Mouse (Mus musculus): ENCODE data around the gene Hoxb3. TPM values are rescaled to one million over a fixed set of nuclear protein-coding genes. Genes with fewer than 3 reads are reported as not detected.

Hoxb3 gene
- polyA plus RNA-seq, 1 experiment from 2014 or later: 53.8 TPM

- no peaks in the 10 kb centered on the region for H3K27me3 ChIP-seq
- DNase-seq (ENCODE audit: low read depth, low spot score) (no peak), ATAC-seq (no peak)
- ChIA-PET CTCF (no interaction called here), POLR2A (no interaction called here)
- in situ Hi-C loops (cut with MboI; ENCODE audit: low pct_unique_long_range_greater_than_20kb): no loop called here
- no peak for TF ChIP-seq CTCF (IDR thresholded peaks at IDR 0.05)
Observed at GRCm38 (mm10) chr11:96368686-96369085, 45.6 kb downstream of the Hoxb3 start.

- ChIA-PET POLR2A (no interaction called here), CTCF (no interaction called here)
- no peak for ATAC-seq
- no peak for TF ChIP-seq CTCF (IDR thresholded peaks at IDR 0.05)
- no peak for DNase-seq (ENCODE audit: low read depth, low spot score)
- no peaks in the 10 kb centered on the region for H3K27me3 ChIP-seq
- in situ Hi-C loops (cut with MboI; ENCODE audit: low pct_unique_long_range_greater_than_20kb): no loop called here
Observed at GRCm38 (mm10) chr11:96369140-96369539, 46.0 kb downstream of the Hoxb3 start.

- in situ Hi-C loops (cut with MboI; ENCODE audit: low pct_unique_long_range_greater_than_20kb): no loop called here
- H3K27me3 ChIP-seq: no peaks in the 10 kb centered on the region
- CTCF ChIA-PET: interaction anchor here (1.4 kb wide), 1 partner anchor 10 kb away, joined by 3 read pairs; no protein-coding TSS in a partner anchor
- TF ChIP-seq CTCF (IDR thresholded peaks at IDR 0.05): no peak
- DNase-seq (ENCODE audit: low read depth, low spot score): no peak
- no peak for ATAC-seq
- POLR2A ChIA-PET: interaction anchor here (1.0 kb wide), 1 partner anchor 11 kb away, joined by 3 read pairs; no protein-coding TSS in a partner anchor
Observed at GRCm38 (mm10) chr11:96371726-96372125, 48.6 kb downstream of the Hoxb3 start.

DNA sequence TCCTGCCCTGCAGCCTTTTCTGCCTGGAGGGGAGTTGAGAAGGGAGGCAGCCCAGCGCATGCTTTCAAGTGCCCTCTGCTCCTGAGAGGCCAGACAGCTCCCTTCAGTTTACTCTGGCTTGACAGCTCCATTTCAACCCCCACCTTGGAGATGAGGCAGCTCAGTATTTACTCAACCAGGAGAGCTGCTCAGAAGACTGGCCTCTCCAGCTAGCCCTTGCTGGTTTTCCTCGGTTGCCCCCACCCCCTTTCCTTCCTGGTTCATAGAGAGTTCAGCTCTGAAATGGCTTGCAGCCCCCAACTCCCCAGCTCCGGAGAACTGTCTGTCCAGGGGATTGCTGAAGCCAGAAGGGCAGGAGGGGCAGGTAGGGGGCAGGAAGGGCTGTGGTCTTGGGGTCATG is 49.4 kb downstream of the Hoxb3 start:
- no peak for ATAC-seq
- no peak for DNase-seq (ENCODE audit: low read depth, low spot score)
- no peak for TF ChIP-seq CTCF (IDR thresholded peaks at IDR 0.05)
- CTCF ChIA-PET: interaction anchor here (1.2 to 1.4 kb wide), 2 partner anchors 10 to 693 kb away, joined by 3 read pairs; no protein-coding TSS in a partner anchor
- POLR2A ChIA-PET: interaction anchor here (0.6 to 1.0 kb wide), 2 partner anchors 10 to 18 kb away, joined by 3 to 4 read pairs; no protein-coding TSS in a partner anchor
- in situ Hi-C loops (cut with MboI; ENCODE audit: low pct_unique_long_range_greater_than_20kb): no loop called here
- H3K27me3 ChIP-seq: no peaks in the 10 kb centered on the region

- TF ChIP-seq CTCF (IDR thresholded peaks at IDR 0.05): no peak
- CTCF ChIA-PET: no interaction called here
- ATAC-seq (no peak), DNase-seq (ENCODE audit: low read depth, low spot score) (no peak)
- no peaks in the 10 kb centered on the region for H3K27me3 ChIP-seq
- in situ Hi-C loops (cut with MboI; ENCODE audit: low pct_unique_long_range_greater_than_20kb): no loop called here
- POLR2A ChIA-PET: no interaction called here
Observed at GRCm38 (mm10) chr11:96374810-96375209, 51.7 kb downstream of the Hoxb3 start.

- in situ Hi-C loops (cut with MboI; ENCODE audit: low pct_unique_long_range_greater_than_20kb): no loop called here
- DNase-seq (ENCODE audit: low read depth, low spot score) (no peak), ATAC-seq (no peak)
- ChIA-PET POLR2A (interaction anchor here (1.5 to 1.7 kb wide), 2 partner anchors 11 to 21 kb away, joined by 3 to 5 read pairs; no protein-coding TSS in a partner anchor), CTCF (no interaction called here)
- no peaks in the 10 kb centered on the region for H3K27me3 ChIP-seq
- TF ChIP-seq CTCF (IDR thresholded peaks at IDR 0.05): no peak
Observed at GRCm38 (mm10) chr11:96383381-96383780, 60.3 kb downstream of the Hoxb3 start.

DNA sequence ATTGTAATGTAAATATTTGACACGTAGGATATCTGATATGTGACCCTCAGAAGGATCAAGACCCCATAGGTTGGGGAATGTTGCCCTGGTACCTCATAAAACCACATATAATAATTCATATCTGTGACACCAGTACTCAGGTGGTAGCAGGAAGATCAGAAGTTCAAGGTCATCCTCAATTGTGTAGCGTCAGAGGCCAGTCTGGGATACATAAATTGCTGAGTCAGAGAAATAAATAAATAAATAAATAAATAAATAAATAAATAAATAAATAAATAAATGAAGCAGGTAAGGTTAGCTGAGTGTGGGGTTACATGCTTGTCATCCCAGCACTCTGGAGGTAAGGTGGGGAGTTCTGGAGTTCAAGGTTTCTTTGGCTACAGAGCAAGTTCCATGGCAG is 64.5 kb downstream of the Hoxb3 start:
- no peak for TF ChIP-seq CTCF (IDR thresholded peaks at IDR 0.05)
- no peaks in the 10 kb centered on the region for H3K27me3 ChIP-seq
- POLR2A ChIA-PET: no interaction called here
- DNase-seq (ENCODE audit: low read depth, low spot score): no peak
- CTCF ChIA-PET: no interaction called here
- ATAC-seq: no peak
- in situ Hi-C loops (cut with MboI; ENCODE audit: low pct_unique_long_range_greater_than_20kb): no loop called here

DNA sequence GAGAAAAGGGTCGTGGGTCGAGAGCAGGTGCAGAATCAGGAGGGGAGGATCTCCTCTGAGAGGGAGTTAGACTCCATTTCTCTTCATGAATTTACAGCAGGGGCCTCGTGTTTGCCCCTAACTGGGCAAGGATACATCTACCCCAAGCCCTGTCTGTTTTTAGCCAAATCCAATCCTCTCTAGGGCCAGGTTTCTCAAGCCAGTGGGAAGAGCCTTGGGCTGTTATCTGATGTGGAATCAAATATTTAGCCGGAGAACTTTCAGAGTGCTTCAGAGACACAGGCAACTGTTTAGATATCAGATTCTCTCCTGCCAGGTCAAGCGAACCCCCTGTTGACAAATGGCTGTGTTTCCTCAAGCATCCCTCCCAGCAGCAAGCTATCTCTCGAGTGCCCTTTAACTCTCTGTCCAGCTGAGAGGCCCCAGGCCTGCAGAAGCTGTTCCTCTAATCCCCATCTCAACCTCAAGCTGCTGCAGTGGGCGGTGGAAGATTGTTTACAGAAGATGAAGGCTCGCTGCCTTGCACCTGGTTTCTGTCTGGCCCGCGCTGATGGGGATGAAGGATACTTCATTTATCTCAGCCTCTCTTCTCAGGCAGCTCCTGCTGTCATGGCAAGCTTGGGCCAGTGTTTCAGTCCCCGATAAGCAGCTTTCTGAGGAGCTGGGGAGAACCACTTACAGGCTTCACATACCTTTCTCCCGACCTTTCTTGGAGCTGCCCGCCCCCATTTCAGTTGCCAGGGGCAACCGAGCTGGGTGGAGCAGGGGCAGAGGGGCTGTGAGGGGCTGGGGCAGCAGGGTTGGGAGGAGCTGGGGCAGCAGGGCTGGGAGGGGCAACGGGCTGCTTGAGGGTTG is 73.9 kb downstream of the Hoxb3 start:
- in situ Hi-C loops (cut with MboI; ENCODE audit: low pct_unique_long_range_greater_than_20kb): no loop called here
- no peak for DNase-seq (ENCODE audit: low read depth, low spot score)
- ATAC-seq: no peak
- CTCF ChIA-PET: interaction anchor here (0.7 to 1.8 kb wide), 4 partner anchors 10 to 224 kb away, joined by 3 to 4 read pairs (median 4); no protein-coding TSS in a partner anchor
- no peaks in the 10 kb centered on the region for H3K27me3 ChIP-seq
- POLR2A ChIA-PET: no interaction called here
- TF ChIP-seq CTCF (IDR thresholded peaks at IDR 0.05): no peak

Other genes with a start within 250 kb of the Hoxb3 start
- 605 TPM for gene Atp5g1, start 247.7 kb upstream of the Hoxb3 start, polyA plus RNA-seq (2021)
- gene Calcoco2, start 211.4 kb upstream of the Hoxb3 start, polyA plus RNA-seq (2021): not detected
- gene Ttll6, start 189.5 kb upstream of the Hoxb3 start, polyA plus RNA-seq (2021): 0.13 TPM
- gene Hoxb13, start 129.0 kb upstream of the Hoxb3 start, polyA plus RNA-seq (2021): 1.4 TPM
- 111 TPM for gene Hoxb9, start 51.9 kb upstream of the Hoxb3 start, polyA plus RNA-seq (2021)
- 118 TPM for gene Hoxb8, start 41.4 kb upstream of the Hoxb3 start, polyA plus RNA-seq (2021)
- 98.7 TPM for gene Hoxb7, start 36.7 kb upstream of the Hoxb3 start, polyA plus RNA-seq (2021)
- gene Hoxb6, start 30.9 kb upstream of the Hoxb3 start, polyA plus RNA-seq (2021): 69.7 TPM
- gene Hoxb5, start 20.0 kb upstream of the Hoxb3 start, polyA plus RNA-seq (2021): 24.4 TPM
- gene Hoxb4, start 5.1 kb upstream of the Hoxb3 start, polyA plus RNA-seq (2021): 12.2 TPM
- 45.2 TPM for gene Hoxb2, start 27.2 kb downstream of the Hoxb3 start, polyA plus RNA-seq (2021)
- not detected for gene Hoxb1, start 42.4 kb downstream of the Hoxb3 start, polyA plus RNA-seq (2021)
- 0.59 TPM for gene Skap1, start 141.3 kb downstream of the Hoxb3 start, polyA plus RNA-seq (2021)

All from Patski (cell line).